Mouse (Mus musculus) neural tube, embryonic 11.5 days (tissue): Measurements from ENCODE around the gene Dnajb14. TPM values are rescaled to one million over a fixed set of nuclear protein-coding genes. Genes with fewer than 3 reads are reported as not detected.

ENCODE experiments used
- ATAC-seq: fragments of 200-750 bp; cut with Nextera tagmentation; 2 replicates; pipeline ENCODE4 v1.8.0; 2017; ENCODE audit warnings: moderate number of reproducible peaks, mild to moderate bottlenecking, moderate TSS enrichment, moderate library complexity; ENCODE audit not compliant: insufficient read depth, low FRiP score, low TSS enrichment
- DNase-seq: peaks from one replicate; pipeline ENCODE4 v3.0.0-alpha.2; 2015; ENCODE audit warnings: low spot score
- H3K27ac ChIP-seq: fragments of 300-500 bp; sonication (generic); 2 replicates; pipeline ENCODE4 v1.5.1; 2014; ENCODE audit warnings: low read depth, mild to moderate bottlenecking, low read length
- H3K27me3 ChIP-seq: fragments of 300-500 bp; sonication (generic); 2 replicates; pipeline ENCODE4 v1.6.1; 2014; ENCODE audit warnings: mild to moderate bottlenecking, low read length, mixed read lengths; ENCODE audit not compliant: control insufficient read depth, insufficient read depth
- H3K36me3 ChIP-seq: fragments of 300-500 bp; sonication (generic); 2 replicates; pipeline ENCODE4 v1.6.1; 2014; ENCODE audit warnings: mild to moderate bottlenecking, low read length, moderate library complexity, mixed read lengths; ENCODE audit not compliant: control insufficient read depth, insufficient read depth
- H3K4me1 ChIP-seq: fragments of 300-500 bp; sonication (generic); 2 replicates; pipeline ENCODE4 v1.6.1; 2014; ENCODE audit warnings: low read length, mixed read lengths; ENCODE audit not compliant: control insufficient read depth, insufficient read depth
- H3K4me2 ChIP-seq: fragments of 300-500 bp; sonication (generic); 2 replicates; pipeline ENCODE4 v1.6.1; 2014; ENCODE audit warnings: low read depth, mild to moderate bottlenecking, moderate library complexity
- H3K4me3 ChIP-seq: fragments of 300-500 bp; sonication (generic); 2 replicates; pipeline ENCODE4 v1.5.1; 2014; ENCODE audit warnings: low read depth, low read length
- H3K9ac ChIP-seq: fragments of 300-500 bp; sonication (generic); 2 replicates; pipeline ENCODE4 v1.6.1; 2014; ENCODE audit warnings: mild to moderate bottlenecking, low read length
- H3K9me3 ChIP-seq: fragments of 300-500 bp; sonication (generic); 2 replicates; pipeline ENCODE4 v1.6.1; 2016; ENCODE audit warnings: low read length; ENCODE audit not compliant: control insufficient read depth
- WGBS: fragments of 180-500 bp; shearing (Covaris S2); extraction: QIAGEN DNeasy Blood & Tissue Kit; methylation state at CpG from one replicate; pipeline ENCODE4 v1.1.7; 2014; 5-methylcytosine and 5-hydroxymethylcytosine counted together
- polyA plus RNA-seq: library from polyadenylated mRNA; unstranded; fragments of >200 nt; fragmentation: Nextera tagmentation; extraction: Ambion mirVana; gene quantifications from 2 replicates; pipeline ENCODE4 v1.2.1, GENCODE M21; 2014

Gene Dnajb14
- polyA plus RNA-seq, 1 experiment from 2014 or later = 8.7 TPM

DNA sequence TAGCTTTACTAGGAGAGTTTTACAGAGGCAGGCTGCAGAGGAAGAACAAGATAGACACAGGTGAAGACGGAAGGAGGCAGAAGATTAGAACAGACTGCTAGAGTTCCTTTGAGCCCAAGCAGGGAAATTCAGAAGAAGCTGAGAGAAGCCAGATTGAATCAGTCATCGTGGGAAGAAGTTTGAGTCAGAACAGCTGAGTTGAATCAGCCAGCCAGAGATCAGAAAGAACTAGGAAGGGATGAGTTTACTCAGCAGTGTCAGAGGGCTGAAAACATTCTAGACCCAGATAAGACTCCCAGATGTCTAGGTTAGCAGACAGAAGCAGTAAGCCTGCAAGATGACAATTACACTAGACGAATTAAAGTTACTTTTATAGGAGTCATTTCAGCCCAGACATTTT is 66.5 kb downstream of the Dnajb14 start:
- Histone ChIP-seq H3K4me3 (no peak overlapping the region), H3K9me3 (no peaks in the 10 kb centered on the region), H3K27ac (no peak overlapping the region), H3K27me3 (no peaks in the 10 kb centered on the region), H3K4me1 (peaks cover 3% of the 10 kb centered on the region; the same call in 1 of the 2 replicates), H3K36me3 (no peaks in the 10 kb centered on the region), H3K4me2 (no peak overlapping the region), H3K9ac (no peak overlapping the region)
- no peak for ATAC-seq
- WGBS = 88% methylated on average over 3 of the region's 3 CpGs
- no peak for DNase-seq

- ATAC-seq = peak; percentile 60
- H3K36me3 ChIP-seq = no peaks in the 10 kb centered on the region
- no peak for DNase-seq
- no peak overlapping the region for H3K4me2 ChIP-seq
- no peak overlapping the region for H3K4me3 ChIP-seq
- no peaks in the 10 kb centered on the region for H3K9me3 ChIP-seq
- H3K9ac ChIP-seq = no peak overlapping the region
- peaks cover 3% of the 10 kb centered on the region; the same call in 1 of the 2 replicates for H3K4me1 ChIP-seq
- H3K27ac ChIP-seq = no peak overlapping the region
- WGBS = 22% methylated on average over 5 of the region's 5 CpGs
- no peaks in the 10 kb centered on the region for H3K27me3 ChIP-seq
These were observed 68.4 kb downstream of the Dnajb14 start for GRCm38 (mm10) chr3:137935570-137936525.

- no peaks in the 10 kb centered on the region for H3K36me3 ChIP-seq
- H3K27me3 ChIP-seq = no peaks in the 10 kb centered on the region
- ATAC-seq (no peak), DNase-seq (no peak)
- H3K9me3 ChIP-seq = no peaks in the 10 kb centered on the region
- 56% methylated on average over 6 of the region's 6 CpGs for WGBS
- no peak overlapping the region for H3K9ac ChIP-seq
- no peak overlapping the region for H3K27ac ChIP-seq
- H3K4me3 ChIP-seq = no peak overlapping the region
- no peak overlapping the region for H3K4me2 ChIP-seq
- H3K4me1 ChIP-seq = peaks cover 3% of the 10 kb centered on the region; the same call in 1 of the 2 replicates
These were observed 69.1 kb downstream of the Dnajb14 start for GRCm38 (mm10) chr3:137936541-137936940.

GRCm38 (mm10) chr3:137938608-137939007 is 71.1 kb downstream of the Dnajb14 start:
- Histone ChIP-seq H3K27me3 (no peaks in the 10 kb centered on the region), H3K4me3 (no peak overlapping the region), H3K27ac (no peak overlapping the region), H3K9ac (no peak overlapping the region), H3K36me3 (no peaks in the 10 kb centered on the region), H3K4me1 (peaks cover 3% of the 10 kb centered on the region; the same call in 1 of the 2 replicates), H3K9me3 (no peaks in the 10 kb centered on the region), H3K4me2 (no peak overlapping the region)
- peak; percentile 47 for DNase-seq
- no peak for ATAC-seq
- WGBS = 52% methylated on average over 6 of the region's 6 CpGs

GRCm38 (mm10) chr3:137940757-137941156 is 73.3 kb downstream of the Dnajb14 start:
- no peak overlapping the region for H3K27ac ChIP-seq
- WGBS = 88% methylated on average over 4 of the region's 4 CpGs
- peaks cover 1% of the 10 kb centered on the region; the same call in 1 of the 2 replicates for H3K4me1 ChIP-seq
- H3K36me3 ChIP-seq = no peaks in the 10 kb centered on the region
- no peak overlapping the region for H3K4me2 ChIP-seq
- DNase-seq (no peak), ATAC-seq (no peak)
- no peaks in the 10 kb centered on the region for H3K9me3 ChIP-seq
- H3K27me3 ChIP-seq = no peaks in the 10 kb centered on the region
- no peak overlapping the region for H3K4me3 ChIP-seq
- H3K9ac ChIP-seq = no peak overlapping the region

DNA sequence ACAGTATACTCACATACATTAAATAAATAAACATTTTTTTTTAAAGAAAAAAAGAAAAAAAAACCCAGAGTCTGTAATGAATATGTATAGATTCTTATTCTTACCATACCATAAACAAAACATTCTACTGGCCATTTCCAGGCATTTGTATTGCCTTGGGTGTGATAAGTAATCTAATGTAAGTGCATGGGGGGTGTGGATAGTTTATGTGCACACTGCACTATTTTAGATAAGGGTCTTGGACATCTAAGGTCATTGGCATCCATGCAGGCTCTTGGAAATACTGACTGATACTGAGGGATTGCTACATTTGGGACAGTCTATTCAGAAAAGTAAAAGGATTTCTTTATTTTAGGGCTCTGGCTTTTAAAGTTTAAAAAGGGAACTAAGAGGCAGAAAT is 74.1 kb downstream of the Dnajb14 start:
- H3K4me2 ChIP-seq = no peak overlapping the region
- no peaks in the 10 kb centered on the region for H3K27me3 ChIP-seq
- H3K9ac ChIP-seq = no peak overlapping the region
- no peaks in the 10 kb centered on the region for H3K9me3 ChIP-seq
- DNase-seq = no peak
- H3K27ac ChIP-seq = no peak overlapping the region
- no peaks in the 10 kb centered on the region for H3K36me3 ChIP-seq
- H3K4me1 ChIP-seq = no peaks in the 10 kb centered on the region
- ATAC-seq = no peak
- H3K4me3 ChIP-seq = no peak overlapping the region

DNA sequence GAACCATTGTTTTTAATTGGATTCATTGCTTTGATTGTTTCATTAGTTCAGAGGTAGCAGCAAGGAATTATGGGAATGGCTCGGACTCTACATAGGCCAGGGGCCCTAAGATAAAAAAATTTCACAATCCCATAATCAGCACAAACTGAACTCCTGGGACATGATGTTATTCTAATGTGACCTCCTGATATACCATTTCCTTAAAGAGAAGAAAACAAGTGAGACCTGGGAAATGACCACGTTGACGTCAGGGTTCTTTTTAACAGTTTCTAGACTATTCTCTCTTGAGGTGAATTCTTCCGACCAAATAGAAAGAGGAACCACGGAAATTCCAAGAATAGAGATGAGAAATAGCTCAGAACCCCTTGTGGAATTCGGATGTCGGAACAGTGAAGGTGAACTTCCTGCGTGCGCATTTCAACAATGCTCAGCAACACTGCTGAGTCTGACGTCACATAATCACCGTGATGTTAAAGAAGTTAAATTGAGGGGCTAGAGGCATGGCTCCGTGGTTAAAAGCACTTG is 74.7 kb downstream of the Dnajb14 start:
- Histone ChIP-seq H3K9me3 (no peaks in the 10 kb centered on the region), H3K27ac (no peak overlapping the region), H3K4me1 (no peaks in the 10 kb centered on the region), H3K27me3 (no peaks in the 10 kb centered on the region), H3K4me3 (no peak overlapping the region), H3K4me2 (no peak overlapping the region), H3K9ac (no peak overlapping the region), H3K36me3 (no peaks in the 10 kb centered on the region)
- ATAC-seq (no peak), DNase-seq (no peak)
- whole genome bisulfite sequencing = 92% methylated on average over 12 of the region's 12 CpGs

DNA sequence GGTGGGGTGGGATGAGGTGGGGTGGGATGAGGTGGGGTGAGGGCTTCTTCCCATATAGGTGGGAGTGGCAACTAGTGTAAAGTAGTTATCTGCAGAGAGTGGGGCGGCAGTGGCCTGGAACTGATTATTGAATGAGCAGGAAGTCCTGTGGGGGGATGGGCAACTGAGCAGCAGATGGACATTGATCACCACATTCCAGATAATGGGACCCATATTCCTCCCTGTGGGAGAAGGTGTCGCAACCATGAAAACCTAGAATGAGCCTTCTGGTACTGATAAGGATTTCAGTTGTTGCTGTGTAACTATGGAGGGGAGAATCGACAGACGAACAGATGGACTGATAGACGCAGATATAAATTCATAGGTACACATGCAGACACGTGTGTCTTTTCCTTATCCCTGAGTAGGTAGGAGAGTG is 76.3 kb downstream of the Dnajb14 start:
- H3K27me3 ChIP-seq = no peaks in the 10 kb centered on the region
- no peak overlapping the region for H3K27ac ChIP-seq
- H3K36me3 ChIP-seq = no peaks in the 10 kb centered on the region
- no peak overlapping the region for H3K4me2 ChIP-seq
- no peaks in the 10 kb centered on the region for H3K4me1 ChIP-seq
- no peak for DNase-seq
- no peaks in the 10 kb centered on the region for H3K9me3 ChIP-seq
- no peak overlapping the region for H3K9ac ChIP-seq
- no peak for ATAC-seq
- H3K4me3 ChIP-seq = no peak overlapping the region
- WGBS = 81% methylated on average over 6 of the region's 6 CpGs

DNA sequence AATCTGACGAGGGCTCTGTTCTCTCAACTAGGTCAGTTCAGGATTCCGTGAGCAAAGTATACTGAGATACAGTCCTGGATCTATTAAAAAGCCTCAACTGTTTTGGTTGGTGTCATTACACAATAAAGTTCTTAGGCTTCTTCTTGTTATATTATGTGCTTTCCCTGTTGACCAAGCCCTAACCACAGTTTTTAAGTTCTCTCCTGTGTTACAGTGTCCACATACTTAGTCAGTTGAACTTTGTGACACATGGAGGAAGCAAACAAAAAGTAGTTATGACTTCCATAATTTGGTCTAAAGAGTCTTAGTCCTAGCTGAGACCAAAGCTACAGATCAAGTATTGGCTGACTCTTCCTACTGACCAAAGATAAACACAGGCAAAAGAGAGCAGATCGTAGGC is 79.4 kb downstream of the Dnajb14 start:
- Histone ChIP-seq H3K9me3 (no peaks in the 10 kb centered on the region), H3K27me3 (no peaks in the 10 kb centered on the region), H3K27ac (no peak overlapping the region), H3K4me2 (no peak overlapping the region), H3K9ac (no peak overlapping the region), H3K36me3 (no peaks in the 10 kb centered on the region), H3K4me1 (no peaks in the 10 kb centered on the region), H3K4me3 (no peak overlapping the region)
- ATAC-seq (no peak), DNase-seq (no peak)
- WGBS = 93% methylated on average over 3 of the region's 3 CpGs
